Mouse (Mus musculus) cerebellum, adult 2 months (tissue): ENCODE measurements around the gene 1700001C02Rik.

Experiments used
- CTCF ChIP-seq: fragments of 200-500 bp; IDR thresholded peaks from 2 replicates; pipeline ENCODE4 v1.5.1; 2011; ENCODE audit warnings: low read depth, mild to moderate bottlenecking, control low read depth, low read length, moderate library complexity, borderline replicate concordance; ENCODE audit not compliant: insufficient read depth
- POLR2A ChIP-seq: fragments of 200-500 bp; IDR thresholded peaks from 2 replicates; pipeline ENCODE4 v1.6.1; 2011; ENCODE audit warnings: low read length, control low read depth, borderline replicate concordance; ENCODE audit not compliant: insufficient read depth

- TF ChIP-seq CTCF, result no peak
- TF ChIP-seq POLR2A, result no peak
These were observed 468 bp downstream of the 1700001C02Rik start for GRCm38 (mm10) chr5:30466315-30466714.
